Mouse (Mus musculus) activated CD4-positive, CD25-positive, alpha-beta regulatory T cell, adult 9 weeks (primary cell): ENCODE measurements around the gene Zscan20. TPM values are rescaled to one million over a fixed set of nuclear protein-coding genes. Genes with fewer than 3 reads are reported as not detected.

Source experiments
- polyA plus RNA-seq: library from polyadenylated mRNA; unstranded; fragments of 100-300 nt; shearing (Covaris generic); gene quantifications from one replicate; pipeline ENCODE4 v1.2.1, GENCODE M21; 2017

The Zscan20 gene
- polyA plus RNA-seq: 15.1 TPM

GRCm38 (mm10) chr4:128609925-128610402 is at the start of gene Zscan20:
Zscan20 (minus strand) TSS chr4:128610098.

DNA sequence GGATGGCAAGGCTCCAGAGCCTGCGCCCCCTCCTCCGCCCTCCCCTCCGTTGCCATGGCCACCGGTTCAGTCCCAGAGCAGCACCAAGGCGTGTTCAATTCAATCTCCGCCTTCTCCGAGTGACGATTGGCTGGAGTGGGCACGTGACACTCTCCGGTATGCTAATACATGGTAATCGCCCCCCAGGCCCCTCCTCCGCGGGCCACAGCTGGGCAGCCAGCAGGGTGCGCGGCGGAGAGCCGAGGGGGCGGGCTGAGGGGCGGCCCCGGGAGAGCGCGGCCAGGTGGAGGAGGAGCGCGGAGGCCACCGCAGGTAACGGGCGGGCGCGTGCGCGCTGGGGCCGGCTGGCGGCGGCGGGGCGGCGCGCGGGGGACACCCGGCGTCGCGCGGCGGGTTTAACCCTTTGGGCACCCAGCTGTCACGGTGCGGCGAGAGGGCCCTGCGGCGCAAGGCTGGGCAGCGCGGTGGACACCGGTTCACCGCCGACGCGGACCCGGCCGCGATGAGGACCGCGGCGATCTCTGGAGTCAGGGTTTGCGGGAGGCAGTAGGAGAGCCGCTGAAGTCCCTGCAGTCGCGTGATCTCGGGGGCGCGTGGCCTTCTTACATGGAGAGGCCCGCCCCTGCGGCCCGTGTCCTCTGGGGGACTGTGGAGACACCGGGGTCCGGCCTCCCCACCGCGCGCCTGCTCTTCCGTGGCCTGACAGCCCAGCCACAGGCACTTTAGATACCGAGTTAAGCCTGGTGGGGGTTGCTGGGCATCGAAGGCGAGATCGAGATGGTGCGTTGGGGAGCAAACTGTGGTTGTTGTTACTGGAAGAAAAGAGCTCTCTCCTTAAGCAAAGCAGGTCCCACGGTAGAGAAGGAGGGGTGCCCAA is 44.8 kb upstream of the Zscan20 start, which contains the start of gene Phc2:
Phc2 (plus strand) TSS at position 198 of the 877 bp plus-strand sequence.

GRCm38 (mm10) chr4:128618246-128618911 is 8.5 kb upstream of the Zscan20 start, which contains the start of gene Tlr12:
Tlr12 (minus strand) TSS chr4:128618619.

Other genes with a start within 250 kb of the Zscan20 start
- 4.3 TPM for gene Tlr12, start 8.5 kb upstream of the Zscan20 start, polyA plus RNA-seq
- 9.0 TPM for gene Phc2, start 44.6 kb upstream of the Zscan20 start, polyA plus RNA-seq
- not detected for gene A3galt2, start 145.3 kb upstream of the Zscan20 start, polyA plus RNA-seq
- gene Zfp362, start 195.9 kb upstream of the Zscan20 start, polyA plus RNA-seq: 21.4 TPM